Mouse (Mus musculus) left cerebral cortex, postnatal 25 days (tissue): Measurements from ENCODE around the gene Dagla. TPM values are rescaled to one million over a fixed set of nuclear protein-coding genes. Genes with fewer than 3 reads are reported as not detected.

Experiments used
- DNase-seq, 2 experiments: peaks; one replicate each; pipeline ENCODE4 v3.0.0; 2022; ENCODE audit warnings: low spot score in 2 of 2, mixed read lengths in 1 of 2
- intact Hi-C: fragments of 180-260 bp; cut with DNase I; formaldehyde crosslinking; loops from one replicate; pipeline ENCODE4 v1.15.1; 2025
- total RNA-seq, 2 experiments: library from RNA; stranded (reverse); gene quantifications; 2 replicates each; pipeline ENCODE4 v1.2.3; 2021

Dagla gene
- total RNA-seq: 10 to 100 TPM; 90.4 to 91.2 TPM

DNA sequence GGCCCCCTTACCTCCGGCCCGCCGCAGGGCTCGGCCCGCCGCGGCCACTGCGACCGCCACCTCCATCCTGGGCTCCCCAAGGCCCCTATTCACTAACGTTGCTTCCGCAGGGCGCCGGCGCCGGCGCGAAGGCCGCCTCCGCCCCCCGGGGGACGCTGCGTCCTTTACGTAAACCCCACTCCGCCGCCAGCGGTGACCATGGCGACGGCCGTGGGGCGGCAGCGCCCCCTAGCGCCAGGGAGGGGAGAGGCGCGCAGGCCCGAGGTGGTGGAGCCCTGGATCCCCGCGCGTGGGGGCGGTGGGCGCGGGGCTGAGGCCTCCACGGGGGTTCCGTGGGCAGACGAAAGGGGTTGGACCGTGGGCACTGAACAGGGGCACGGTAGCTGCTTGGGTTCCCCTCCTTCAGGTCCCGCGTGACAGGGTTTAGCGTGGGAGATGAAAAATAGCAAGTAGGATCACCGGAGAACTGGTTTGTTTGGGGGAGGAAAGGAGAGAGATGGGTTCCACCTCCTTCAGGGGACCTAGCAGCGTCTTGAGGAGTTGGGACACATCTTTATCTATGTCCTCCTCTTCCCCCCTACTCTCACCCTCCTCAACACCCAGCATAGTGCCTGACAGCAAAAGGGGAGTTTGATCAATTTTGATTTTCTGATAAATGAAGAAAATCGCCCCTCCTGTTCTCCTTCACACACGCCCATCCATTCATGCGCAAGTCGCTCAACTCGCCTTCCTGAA, at the start of gene Dagla:
TSS of gene Dagla (minus strand) at position 68 of the 735 bp plus-strand sequence.
- peak; percentile 85 to 87 for DNase-seq
- intact Hi-C loops: loop anchor here (1.0 to 2.0 kb wide), 2 partner anchors 39 to 46 kb away; no protein-coding TSS in a partner anchor

DNA sequence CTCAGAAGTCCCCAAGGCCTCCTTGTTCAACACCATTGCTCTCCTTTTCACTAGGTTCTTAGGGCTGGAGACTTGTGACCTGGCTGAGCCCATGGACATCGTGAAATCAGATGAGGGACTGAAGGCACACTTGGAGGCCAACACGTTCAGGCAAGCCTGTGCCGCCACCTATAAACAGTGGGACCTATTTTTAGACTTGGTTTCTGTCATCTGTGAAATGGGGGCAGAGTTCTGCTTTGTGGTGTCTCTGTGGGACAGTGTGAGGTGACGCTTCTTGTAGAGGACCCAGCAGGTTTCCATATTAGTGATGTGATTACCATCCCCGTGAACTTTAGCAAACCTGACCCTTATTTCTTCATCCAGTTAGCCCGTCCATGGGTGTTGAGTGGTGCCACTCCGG, 47.5 kb upstream of the Dagla start:
- DNase-seq: no peak
- intact Hi-C loops: no loop called here

DNA sequence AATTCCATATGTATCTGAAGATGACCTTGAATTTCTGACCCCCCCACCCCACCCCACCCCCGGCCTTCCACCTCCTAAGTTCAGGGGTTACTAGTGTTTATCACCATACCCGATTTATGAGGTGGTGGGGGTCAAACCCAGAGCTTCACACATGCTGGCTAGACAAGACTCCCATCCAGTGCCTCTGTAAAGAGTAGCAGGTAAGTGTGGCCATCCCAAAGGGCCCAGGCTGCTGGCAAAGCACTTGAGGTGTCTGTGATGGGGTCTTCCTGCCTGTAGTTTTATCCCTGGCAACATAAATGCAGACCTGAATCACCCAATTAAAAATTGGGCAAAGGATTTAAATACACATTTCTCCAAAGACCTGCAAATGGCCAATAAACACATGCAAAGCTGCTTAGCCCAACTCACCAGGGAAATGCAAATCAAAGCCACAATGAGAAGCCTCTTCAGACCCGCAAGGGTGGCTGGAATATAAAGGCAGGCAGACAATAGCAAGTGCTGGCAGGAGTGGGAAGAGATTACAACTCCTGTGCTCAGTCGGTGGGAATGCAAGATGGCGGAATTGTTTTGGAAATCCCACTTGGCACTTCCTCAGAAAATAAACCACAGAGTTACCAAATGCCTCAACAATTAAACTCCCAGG, 43.1 kb upstream of the Dagla start:
- intact Hi-C loops: no loop called here
- DNase-seq: no peak

DNA sequence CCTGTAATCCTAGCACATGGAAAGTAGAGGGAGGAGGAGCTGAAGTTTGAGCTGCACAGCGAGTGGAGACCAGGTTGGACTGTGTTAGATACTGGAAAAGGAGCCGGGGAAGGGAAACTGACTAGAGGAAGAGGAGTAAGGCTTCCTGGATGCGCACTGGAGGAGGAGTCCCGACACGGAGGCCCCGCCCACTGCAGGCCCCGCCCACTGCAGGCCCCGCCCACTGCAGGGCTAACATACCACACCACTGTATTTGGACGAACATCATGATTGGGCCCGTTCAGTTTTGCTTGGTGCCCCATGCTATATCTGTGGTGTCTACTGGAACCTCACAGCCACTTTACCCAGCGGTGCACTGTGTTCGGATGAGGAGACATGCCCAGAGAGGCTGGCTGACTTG, 41.0 kb upstream of the Dagla start:
- DNase-seq: no peak
- intact Hi-C loops: no loop called here

DNA sequence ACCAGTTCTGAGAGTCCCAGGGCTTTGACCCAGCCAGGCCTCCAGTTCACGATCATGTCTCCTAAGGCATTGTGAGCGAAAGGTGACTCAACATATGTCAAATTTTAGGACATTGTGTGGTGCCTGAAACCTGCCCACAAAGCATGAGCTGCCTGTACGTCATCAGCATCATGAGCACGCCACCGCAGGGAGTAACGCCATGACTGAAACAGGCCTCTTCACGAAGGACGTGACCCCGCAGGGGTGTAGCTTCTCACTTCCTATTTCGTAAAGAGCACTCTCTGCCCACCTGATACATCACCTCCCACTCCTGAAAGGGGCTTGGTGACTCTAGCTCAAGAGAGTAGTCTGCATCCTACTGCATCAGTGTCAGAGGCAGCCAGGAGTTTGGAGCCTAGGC, 39.2 kb upstream of the Dagla start:
- intact Hi-C loops: loop anchor here (2.0 kb wide), 1 partner anchor 45 kb away; the partner anchor contains the start of gene Syt7

DNA sequence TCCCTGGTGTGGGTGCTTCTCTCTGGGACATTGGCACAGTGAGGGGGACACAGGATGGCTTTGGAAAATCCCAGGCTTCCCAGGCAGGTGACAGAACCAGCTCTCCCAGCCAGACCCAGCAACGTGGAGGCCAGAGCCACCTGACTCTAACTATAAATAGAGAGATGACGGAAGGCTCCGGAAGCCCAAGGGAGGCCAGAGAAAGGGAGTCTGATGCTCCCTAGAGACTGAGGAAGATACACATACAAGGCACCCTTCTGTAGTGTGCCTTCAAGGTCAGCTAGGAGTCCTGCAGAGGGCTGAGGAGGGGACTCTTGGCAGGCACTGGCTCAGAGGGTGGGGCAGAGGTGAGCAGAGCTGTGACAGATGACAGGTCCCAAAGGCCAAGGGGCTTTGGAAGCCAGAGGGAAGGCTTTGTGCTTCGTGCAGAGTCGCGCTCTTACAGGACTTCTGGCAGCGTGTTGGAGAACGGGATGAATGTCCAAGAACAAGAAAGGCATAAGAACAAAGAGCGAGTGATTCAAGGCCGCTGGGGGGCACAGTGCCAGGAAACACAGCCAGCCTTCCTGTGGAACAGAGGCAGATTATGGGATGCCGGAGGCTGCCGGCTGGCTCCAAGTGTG, 37.3 kb upstream of the Dagla start:
- peak; percentile 69 to 87 for DNase-seq
- intact Hi-C loops: loop anchor here (2.0 kb wide), 1 partner anchor 47 kb away; the partner anchor contains the start of gene Syt7

More for the DNA sequence above, 39.2 kb upstream of the Dagla start:
- DNase-seq: peak in 1 of 2 experiments; percentile 32

DNA sequence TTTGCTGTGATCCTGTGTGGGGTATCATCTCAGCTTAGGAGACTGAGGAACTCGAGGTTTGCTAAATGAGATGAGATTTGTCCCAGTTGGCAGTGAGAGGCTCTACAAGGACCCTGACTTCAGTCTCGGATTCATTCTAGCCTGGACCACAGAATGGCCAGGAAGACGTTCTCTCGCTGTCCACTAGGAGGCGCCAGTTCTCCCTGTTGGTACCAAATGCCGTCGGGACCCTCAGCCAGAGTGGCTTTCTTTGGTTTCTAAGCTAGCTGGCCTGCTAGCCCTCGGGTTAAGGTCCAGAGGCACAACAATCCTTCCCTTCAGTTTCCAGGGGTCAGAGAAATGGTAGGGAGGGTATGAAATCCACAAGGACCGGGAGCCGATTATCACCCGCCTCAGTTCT, 36.5 kb upstream of the Dagla start:
- intact Hi-C loops: no loop called here
- DNase-seq: peak; percentile 65 to 66

DNA sequence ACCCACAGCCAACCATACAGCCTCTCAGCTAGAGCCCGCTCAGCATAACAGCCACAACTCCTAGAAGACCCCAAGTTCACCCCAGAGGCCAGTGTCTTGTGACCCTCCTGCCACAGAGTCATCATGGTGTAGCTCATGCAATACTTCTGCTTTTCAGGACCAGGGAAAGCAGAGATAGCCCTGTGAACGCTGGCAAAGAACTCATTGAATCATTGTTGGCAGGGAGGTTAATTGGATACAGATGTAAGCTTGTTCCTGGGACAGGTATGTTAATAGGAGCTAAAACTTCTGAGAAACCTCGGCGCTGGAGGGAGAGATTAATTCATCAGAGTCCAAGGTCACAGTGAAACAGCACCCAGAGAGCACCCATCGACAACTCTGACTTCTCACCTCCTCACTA, 36.0 kb upstream of the Dagla start:
- intact Hi-C loops: no loop called here
- no peak for DNase-seq

DNA sequence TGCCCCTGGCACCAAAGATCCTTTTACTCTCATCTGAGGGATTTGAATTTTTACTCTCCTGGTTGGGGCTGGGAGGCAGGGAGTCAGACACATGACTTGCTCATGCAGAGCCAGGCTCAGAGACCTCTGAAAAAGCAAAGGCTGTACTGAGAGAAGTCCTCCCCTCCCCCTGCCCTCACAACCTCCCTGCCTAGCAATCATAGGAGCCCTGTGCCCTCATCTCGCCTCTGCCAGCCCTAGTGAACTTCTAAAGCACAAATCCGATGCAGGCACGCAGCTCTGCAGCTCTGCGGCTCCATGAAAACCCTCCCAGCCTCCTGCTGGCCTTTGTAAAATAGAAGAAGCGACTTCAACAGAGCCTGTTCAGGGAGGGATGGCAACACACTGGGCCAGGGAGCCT, 34.6 kb upstream of the Dagla start:
- DNase-seq: no peak
- intact Hi-C loops: no loop called here

DNA sequence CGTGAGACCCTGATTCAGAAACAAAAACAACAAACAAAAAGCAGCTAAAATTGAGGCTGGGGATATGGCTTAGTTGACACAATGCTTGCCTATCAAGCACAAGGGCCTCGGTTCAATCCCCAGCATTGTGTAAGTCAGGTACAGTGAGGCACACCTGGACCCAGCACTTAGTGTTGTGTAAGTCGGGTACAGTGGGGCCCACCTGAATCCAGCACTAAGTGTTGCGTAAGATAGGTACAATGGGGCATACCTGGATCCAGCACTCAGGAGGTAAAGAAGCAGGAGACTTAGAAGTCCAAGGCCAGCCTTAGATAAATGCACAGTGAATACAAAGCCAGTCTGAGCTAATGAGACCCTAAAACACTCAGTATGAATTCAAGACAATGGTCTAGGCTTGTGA, 34.0 kb upstream of the Dagla start:
- intact Hi-C loops: no loop called here
- DNase-seq: no peak

DNA sequence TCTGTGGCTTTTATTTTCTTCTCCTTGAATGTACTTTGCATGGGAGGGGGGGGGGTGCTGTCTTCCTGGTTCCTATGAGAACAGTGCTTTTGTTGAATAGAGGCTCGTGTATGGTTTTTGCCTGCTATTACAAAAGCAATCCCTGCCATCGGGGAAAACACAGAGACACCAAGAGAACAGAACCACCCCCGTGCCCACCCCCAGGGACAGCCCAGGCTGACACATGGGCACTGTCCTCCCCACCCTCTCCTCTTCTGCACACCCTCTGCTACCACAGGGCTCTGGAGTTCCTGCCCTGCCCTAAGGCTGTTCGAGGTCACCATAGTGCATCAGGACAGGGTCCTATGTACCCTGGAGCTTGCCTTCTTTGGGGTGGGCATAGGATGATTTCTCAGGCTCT, 29.8 kb upstream of the Dagla start:
- DNase-seq: no peak
- intact Hi-C loops: no loop called here

DNA sequence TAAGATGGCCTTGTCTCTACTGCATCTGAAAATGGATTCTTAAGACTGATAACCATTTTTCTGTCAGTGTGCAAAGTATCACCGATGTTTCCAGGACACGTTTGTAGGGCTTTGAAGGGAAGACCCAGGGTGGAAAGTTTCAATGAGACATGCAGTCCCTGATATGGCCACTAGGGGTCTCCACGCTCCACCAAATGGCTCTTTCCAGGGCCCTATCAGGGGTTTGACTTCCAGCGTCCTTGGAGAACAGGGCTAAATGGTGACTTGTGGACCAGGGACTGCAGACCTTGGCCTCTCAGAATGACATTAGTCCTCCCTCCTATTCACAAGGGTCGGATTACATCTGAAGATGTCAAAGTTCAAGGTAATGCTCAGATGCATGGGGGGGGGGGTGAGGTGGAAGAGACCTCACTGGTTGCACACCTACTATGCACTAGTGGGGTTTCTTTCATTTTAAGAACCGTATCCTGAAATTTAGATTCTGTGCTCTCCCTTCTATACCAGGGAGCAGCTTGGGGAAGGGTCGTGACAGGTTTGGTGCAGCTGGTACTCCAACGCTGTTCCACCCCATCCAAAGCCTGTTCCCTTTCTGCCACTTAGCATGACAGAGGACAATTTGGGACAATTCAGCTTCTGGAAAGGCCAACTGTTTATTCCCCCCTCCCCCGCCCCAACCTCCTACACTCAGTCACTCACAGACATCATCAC, 29.0 kb upstream of the Dagla start:
- intact Hi-C loops: loop anchor here (1.0 to 2.0 kb wide), 2 partner anchors 103 to 153 kb away; no protein-coding TSS in a partner anchor
- DNase-seq: peak; percentile 78

DNA sequence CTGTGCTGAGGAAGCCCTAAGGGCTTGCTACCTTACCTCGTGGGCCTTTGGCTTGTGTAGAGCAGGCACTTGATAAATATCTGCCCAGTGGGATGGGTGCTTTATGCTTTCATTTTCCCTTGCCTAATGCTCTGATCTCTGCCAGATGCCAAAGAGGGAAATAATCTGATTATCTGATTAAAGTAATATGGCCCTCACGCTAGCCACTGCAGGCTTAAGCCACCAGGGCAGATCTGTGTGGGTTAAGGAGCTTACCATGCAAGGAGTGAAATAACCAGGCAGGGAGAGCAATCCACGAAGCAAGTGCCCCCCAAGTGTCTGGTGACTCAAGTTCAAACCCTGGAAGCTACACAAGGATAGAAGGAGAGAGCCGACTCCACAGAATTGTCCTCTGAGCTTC, 27.0 kb upstream of the Dagla start:
- DNase-seq: no peak
- intact Hi-C loops: loop anchor here (2.0 kb wide), 1 partner anchor 155 kb away; no protein-coding TSS in a partner anchor

DNA sequence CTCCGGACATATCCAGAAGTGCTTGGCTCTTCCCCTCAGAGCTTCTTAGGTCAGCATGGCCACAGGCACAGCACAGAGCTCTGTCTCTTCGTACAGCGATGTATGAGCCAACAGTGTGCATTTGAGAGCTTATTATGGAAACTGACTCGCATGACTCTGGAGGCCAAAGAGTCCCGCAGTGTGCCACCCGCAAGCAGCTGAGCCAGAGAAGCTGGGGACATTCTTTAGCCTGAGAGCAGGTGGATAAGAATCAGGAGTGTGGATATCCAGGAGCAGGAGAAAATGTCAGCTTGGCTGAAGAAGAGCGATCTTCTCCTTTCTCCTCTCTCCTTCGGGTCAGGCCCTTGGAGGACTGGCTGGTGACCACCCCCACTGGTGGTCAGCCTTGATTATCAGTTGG, 24.4 kb upstream of the Dagla start:
- DNase-seq: no peak
- intact Hi-C loops: no loop called here

DNA sequence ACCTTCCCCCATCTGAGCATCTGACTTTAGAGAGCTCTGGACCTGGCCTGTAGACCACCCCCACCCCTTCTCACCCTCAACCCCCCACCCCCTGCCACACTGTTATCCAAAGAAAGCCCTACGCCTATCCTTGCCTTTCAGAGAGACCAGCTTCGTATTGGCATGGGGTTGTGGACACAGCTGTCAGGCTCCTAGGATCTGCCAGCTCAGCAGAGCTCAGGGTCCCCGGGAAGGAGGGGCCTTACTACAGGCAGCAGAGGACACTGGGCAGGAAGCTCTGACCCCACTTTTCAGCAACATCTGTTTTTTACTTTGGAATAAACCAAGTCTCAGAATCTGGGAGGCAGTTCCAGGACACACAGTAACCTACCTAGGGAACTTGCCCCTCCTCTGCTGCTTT, 21.9 kb upstream of the Dagla start:
- DNase-seq: no peak
- intact Hi-C loops: no loop called here

DNA sequence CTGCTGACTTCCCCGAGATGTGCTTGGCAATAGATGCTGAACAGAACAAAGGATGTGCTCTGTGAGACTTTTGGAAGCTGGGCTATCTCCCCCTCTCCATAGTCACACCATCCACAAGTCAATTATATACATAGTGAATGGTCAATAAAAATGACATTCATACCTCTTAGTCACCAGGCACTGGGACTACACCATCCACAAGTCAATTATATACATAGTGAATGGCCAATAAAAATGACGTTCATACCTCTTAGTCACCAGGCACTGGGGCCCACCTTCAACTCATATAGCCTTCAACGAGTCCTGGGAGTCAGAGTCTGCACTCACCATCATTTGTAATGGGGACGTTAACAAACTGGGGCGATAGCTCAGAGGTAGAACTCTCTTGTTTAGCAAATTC, 19.2 kb upstream of the Dagla start:
- intact Hi-C loops: no loop called here
- no peak for DNase-seq

DNA sequence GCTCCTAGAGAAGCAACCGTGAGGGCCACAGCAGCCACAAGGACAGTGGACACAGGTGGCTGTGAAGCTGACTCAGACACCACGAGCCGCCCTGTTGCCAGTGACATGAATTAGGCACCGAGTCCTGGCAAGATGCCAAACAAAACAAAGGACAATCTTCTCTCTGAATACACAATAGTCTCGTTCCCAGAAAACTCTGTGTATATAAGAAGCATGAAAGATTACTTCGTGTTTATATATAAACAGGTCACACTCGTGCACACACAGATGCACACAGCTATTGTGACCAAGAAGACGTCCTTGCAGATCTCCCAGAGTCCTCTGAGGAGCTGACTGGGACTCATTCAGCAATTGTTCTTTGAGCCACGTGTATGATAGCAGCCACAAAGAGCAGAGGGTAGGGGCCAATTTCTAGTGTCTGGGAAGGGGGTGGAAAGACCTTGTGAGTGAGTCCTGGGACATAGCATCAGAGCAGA, 18.7 kb upstream of the Dagla start:
- intact Hi-C loops: no loop called here
- DNase-seq: no peak

DNA sequence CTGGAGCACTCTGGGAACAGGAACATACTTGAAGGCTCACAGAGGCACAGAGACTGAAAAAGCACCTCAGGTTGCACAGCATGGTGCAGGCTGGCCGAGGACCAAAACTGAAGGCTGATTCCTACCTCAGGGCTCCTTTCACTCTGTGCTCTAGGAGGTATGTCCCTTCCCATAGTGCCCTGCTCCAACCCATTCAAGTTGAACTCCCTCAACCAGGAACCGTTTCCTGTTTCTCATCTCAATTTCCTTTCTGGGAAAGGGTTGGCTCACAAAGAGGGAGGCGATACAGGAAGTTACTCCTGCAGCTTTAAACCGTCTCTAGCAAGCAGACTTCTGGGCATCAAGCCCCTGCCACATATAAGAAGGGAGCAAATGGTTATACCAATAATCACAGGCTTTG, 13.1 kb upstream of the Dagla start:
- intact Hi-C loops: no loop called here

DNA sequence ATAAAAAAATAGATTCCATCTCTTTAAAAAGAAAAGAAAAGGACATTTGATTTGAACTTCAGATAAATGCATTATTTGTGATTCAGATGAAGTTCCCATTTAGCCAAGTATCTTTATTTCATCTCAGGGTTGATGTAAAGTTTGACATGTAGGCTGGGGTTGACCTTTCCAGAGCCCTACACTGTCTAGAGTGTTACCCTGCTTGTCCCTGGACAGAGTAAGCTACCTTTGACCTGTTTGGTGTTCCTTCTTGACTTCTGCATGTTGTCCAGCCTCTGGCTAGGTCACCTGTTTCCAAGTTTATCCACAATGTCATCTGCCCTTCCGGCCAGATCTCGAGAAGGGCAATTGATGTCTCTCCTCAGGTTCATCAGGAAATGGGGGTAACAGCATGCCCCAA, 12.7 kb upstream of the Dagla start:
- intact Hi-C loops: no loop called here
- no peak for DNase-seq

More for the DNA sequence above, 13.1 kb upstream of the Dagla start:
- DNase-seq: no peak

DNA sequence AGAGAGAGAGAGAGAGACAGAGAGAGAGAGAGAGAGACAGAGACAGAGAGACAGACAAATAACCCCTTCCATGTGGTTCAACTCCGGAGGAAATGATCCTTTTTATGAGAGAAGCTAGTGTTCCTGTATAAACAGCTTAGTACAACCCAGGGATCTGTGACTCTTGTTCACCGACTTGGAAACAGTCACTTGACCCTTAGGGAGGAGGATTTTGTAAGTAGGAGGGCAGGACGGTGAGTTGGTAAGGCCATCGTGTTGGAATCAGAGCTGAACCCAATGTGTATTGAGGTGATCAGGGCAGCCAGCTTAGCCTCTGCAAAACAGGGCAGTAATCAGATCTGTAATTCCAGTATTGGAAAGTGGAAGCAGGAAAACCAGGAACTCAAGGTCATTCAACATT, 12.3 kb upstream of the Dagla start:
- no peak for DNase-seq
- intact Hi-C loops: no loop called here
